Mouse (Mus musculus): ENCODE measurements around the gene Pold2. TPM values are rescaled to one million over a fixed set of nuclear protein-coding genes. Genes with fewer than 3 reads are reported as not detected.
"Not testable (repeated sequence)": the region's sequence is repeated elsewhere in the genome, so short reads cannot be mapped to it uniquely, and the experiment has no call there.

Pold2 gene
- polyA plus RNA-seq, 1 experiment from 2014 or later: 96.4 TPM

GRCm38 (mm10) chr11:5898531-5898930 lies 20.4 kb upstream of the Pold2 start, which contains the start of gene Myl7:
TSS of gene Myl7 (minus strand) at chr11:5898782.
- Histone ChIP-seq H3K9me3 (replicated peaks) (no peaks in the 10 kb centered on the region), H3K27me3 (peaks cover 19% of the 10 kb centered on the region; the same call in 1 of the 2 replicates), H3K4me1 (replicated peaks) (peaks cover 59% of the 10 kb centered on the region), H3K4me2 (peak within 1 kb of the TSS; percentile 64), H3K4me3 (peak within 1 kb of the TSS; percentile 50), H3K36me3 (no peaks in the 10 kb centered on the region), H3K27ac (peak within 1 kb of the TSS; percentile 83), H3K9ac (peak within 1 kb of the TSS; percentile 63)
- 27% methylated on average over 5 of the region's 5 CpGs for WGBS
- ATAC-seq (replicated peaks; ENCODE audit: insufficient number of reproducible peaks, insufficient read depth, low FRiP score, low read depth): peak; percentile 54; the same call in 1 of the 2 replicates

- Histone ChIP-seq H3K4me2 (peak overlapping the region; percentile 64), H3K36me3 (no peaks in the 10 kb centered on the region), H3K9me3 (replicated peaks) (no peaks in the 10 kb centered on the region), H3K4me3 (peak overlapping the region; percentile 50), H3K4me1 (replicated peaks) (peaks cover 65% of the 10 kb centered on the region), H3K9ac (peak overlapping the region; percentile 63), H3K27ac (peak overlapping the region; percentile 83), H3K27me3 (peaks cover 12% of the 10 kb centered on the region; the same call in 1 of the 2 replicates)
- 0 out of 2 replicates have a peak, but pooled peaks have one; percentile 3 for ATAC-seq (replicated peaks; ENCODE audit: insufficient number of reproducible peaks, insufficient read depth, low FRiP score, low read depth)
- WGBS: 15% methylated on average over 10 of the region's 10 CpGs
Observed at GRCm38 (mm10) chr11:5897839-5898238, 19.7 kb upstream of the Pold2 start.

DNA sequence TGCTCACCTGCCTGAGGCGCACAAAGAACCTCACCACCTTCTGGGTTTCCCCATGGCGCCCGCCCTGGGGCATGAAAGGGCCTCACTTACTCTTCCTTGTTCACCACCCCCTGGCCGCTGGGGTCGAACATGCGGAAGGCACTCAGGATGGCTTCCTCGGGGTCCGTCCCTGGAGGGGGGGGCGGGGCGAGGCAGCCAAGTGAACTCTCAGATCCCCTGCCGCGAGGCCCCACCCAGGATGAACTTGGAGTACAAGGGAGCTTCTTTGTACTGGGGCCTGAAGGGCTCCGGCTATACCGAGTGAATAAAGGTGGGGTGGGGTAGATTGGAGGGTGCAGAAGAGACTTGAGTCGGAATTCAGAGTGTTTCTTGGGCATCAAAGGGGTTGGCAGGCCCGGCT lies 19.1 kb upstream of the Pold2 start:
- H3K9ac ChIP-seq: peak overlapping the region; percentile 63
- no peak for ATAC-seq (replicated peaks; ENCODE audit: insufficient number of reproducible peaks, insufficient read depth, low FRiP score, low read depth)
- peaks cover 68% of the 10 kb centered on the region for H3K4me1 ChIP-seq (replicated peaks)
- 11% methylated on average over 16 of the region's 16 CpGs for WGBS
- no peaks in the 10 kb centered on the region for H3K36me3 ChIP-seq
- H3K27ac ChIP-seq: peak overlapping the region; percentile 83
- 0 out of 2 replicates have a peak, but pooled peaks cover 10% of the 10 kb centered on the region for H3K27me3 ChIP-seq
- H3K9me3 ChIP-seq (replicated peaks): no peaks in the 10 kb centered on the region
- H3K4me3 ChIP-seq: peak overlapping the region; percentile 50
- peak overlapping the region; percentile 64 for H3K4me2 ChIP-seq

DNA sequence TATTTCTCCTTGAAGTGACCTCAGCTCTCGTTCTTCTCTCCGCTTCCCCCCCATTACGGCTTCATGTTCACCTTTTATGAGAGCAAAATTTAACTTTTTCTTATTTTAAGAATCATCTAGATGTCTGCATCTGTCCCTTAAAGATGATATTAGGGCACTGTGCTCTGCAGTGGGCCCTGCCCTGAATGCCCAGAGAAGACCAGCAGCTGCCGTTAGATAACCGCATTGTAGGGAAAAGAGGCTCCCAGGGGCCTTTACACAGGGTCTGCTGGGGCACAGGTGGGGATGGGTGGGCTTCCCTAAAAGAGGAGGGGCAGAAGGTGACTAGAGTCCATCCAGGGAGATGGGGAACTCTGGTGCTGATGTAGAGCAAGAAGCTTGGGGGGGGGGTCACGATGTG lies 15.7 kb upstream of the Pold2 start:
- H3K4me2 ChIP-seq: no peak overlapping the region
- ATAC-seq (replicated peaks; ENCODE audit: insufficient number of reproducible peaks, insufficient read depth, low FRiP score, low read depth): no peak
- H3K36me3 ChIP-seq: no peaks in the 10 kb centered on the region
- peak overlapping the region; percentile 86 for H3K27ac ChIP-seq
- 0 out of 2 replicates have a peak, but pooled peaks cover 5% of the 10 kb centered on the region for H3K27me3 ChIP-seq
- no peak overlapping the region for H3K4me3 ChIP-seq
- H3K4me1 ChIP-seq (replicated peaks): peaks cover 84% of the 10 kb centered on the region
- H3K9me3 ChIP-seq (replicated peaks): no peaks in the 10 kb centered on the region
- WGBS: 54% methylated on average over 6 of the region's 6 CpGs
- H3K9ac ChIP-seq: no peak overlapping the region

- H3K27me3 ChIP-seq: 0 out of 2 replicates have a peak, but pooled peaks cover 2% of the 10 kb centered on the region
- H3K36me3 ChIP-seq: no peaks in the 10 kb centered on the region
- no peak overlapping the region for H3K4me2 ChIP-seq
- WGBS: 28% methylated on average over 4 of the region's 4 CpGs
- H3K4me3 ChIP-seq: no peak overlapping the region
- peaks cover 81% of the 10 kb centered on the region for H3K4me1 ChIP-seq (replicated peaks)
- no peaks in the 10 kb centered on the region for H3K9me3 ChIP-seq (replicated peaks)
- peak overlapping the region; percentile 86 for H3K27ac ChIP-seq
- no peak overlapping the region for H3K9ac ChIP-seq
- ATAC-seq (replicated peaks; ENCODE audit: insufficient number of reproducible peaks, insufficient read depth, low FRiP score, low read depth): 0 out of 2 replicates have a peak, but pooled peaks have one; percentile 8
Observed at GRCm38 (mm10) chr11:5892810-5893368, 14.8 kb upstream of the Pold2 start.

- peak; percentile 27 for ATAC-seq (replicated peaks; ENCODE audit: insufficient number of reproducible peaks, insufficient read depth, low FRiP score, low read depth)
- no peaks in the 10 kb centered on the region for H3K9me3 ChIP-seq (replicated peaks)
- H3K36me3 ChIP-seq: no peaks in the 10 kb centered on the region
- 7% methylated on average over 8 of the region's 8 CpGs for WGBS
- H3K27ac ChIP-seq: peak overlapping the region; percentile 86
- no peak overlapping the region; the same call in 1 of the 2 replicates for H3K4me2 ChIP-seq
- no peaks in the 10 kb centered on the region for H3K27me3 ChIP-seq
- peaks cover 81% of the 10 kb centered on the region for H3K4me1 ChIP-seq (replicated peaks)
- H3K4me3 ChIP-seq: no peak overlapping the region
- H3K9ac ChIP-seq: no peak overlapping the region
Observed at GRCm38 (mm10) chr11:5892151-5892591, 14.1 kb upstream of the Pold2 start.

DNA sequence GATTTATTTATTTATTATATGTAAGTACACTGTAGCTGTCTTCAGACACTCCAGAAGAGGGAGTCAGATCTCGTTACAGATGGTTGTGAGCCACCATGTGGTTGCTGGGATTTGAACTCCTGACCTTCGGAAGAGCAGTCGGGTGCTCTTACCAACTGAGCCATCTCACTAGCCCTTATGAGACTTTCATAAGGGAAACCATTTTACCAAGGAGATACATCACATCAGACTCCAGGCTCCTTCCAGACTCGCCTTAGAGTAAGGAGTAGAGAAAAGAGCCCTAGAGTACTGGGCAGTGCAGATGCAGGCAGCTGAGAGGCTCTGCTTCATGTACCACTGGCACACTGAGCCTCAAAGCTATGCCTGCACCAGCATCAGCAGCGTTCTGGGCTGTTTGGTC lies 10.5 kb upstream of the Pold2 start:
- ATAC-seq (replicated peaks; ENCODE audit: insufficient number of reproducible peaks, insufficient read depth, low FRiP score, low read depth); H3K9ac ChIP-seq: not testable (repeated sequence)
- peaks cover 70% of the 10 kb centered on the region for H3K4me1 ChIP-seq (replicated peaks)

GRCm38 (mm10) chr11:5887250-5887649 lies 9.2 kb upstream of the Pold2 start:
- H3K4me3 ChIP-seq: no peak overlapping the region
- peaks cover 58% of the 10 kb centered on the region for H3K4me1 ChIP-seq (replicated peaks)
- no peak overlapping the region for H3K9ac ChIP-seq
- no peak overlapping the region for H3K4me2 ChIP-seq
- no peaks in the 10 kb centered on the region for H3K9me3 ChIP-seq (replicated peaks)
- ATAC-seq (replicated peaks; ENCODE audit: insufficient number of reproducible peaks, insufficient read depth, low FRiP score, low read depth): no peak
- H3K27me3 ChIP-seq: no peaks in the 10 kb centered on the region
- 46% methylated on average over 5 of the region's 5 CpGs for WGBS
- H3K27ac ChIP-seq: peak overlapping the region; percentile 48
- H3K36me3 ChIP-seq: no peaks in the 10 kb centered on the region

More for the DNA sequence above, 10.5 kb upstream of the Pold2 start:
- H3K27me3 ChIP-seq; H3K4me3 ChIP-seq; H3K9me3 ChIP-seq (replicated peaks); H3K36me3 ChIP-seq; H3K4me2 ChIP-seq: not testable (repeated sequence)
- 54% methylated on average over 5 of the region's 5 CpGs for WGBS
- peak overlapping the region; percentile 74 for H3K27ac ChIP-seq

GRCm38 (mm10) chr11:5886187-5886586 lies 8.1 kb upstream of the Pold2 start:
- Histone ChIP-seq H3K9me3 (replicated peaks) (no peaks in the 10 kb centered on the region), H3K27me3 (no peaks in the 10 kb centered on the region), H3K9ac (no peak overlapping the region; the same call in 1 of the 2 replicates), H3K36me3 (no peaks in the 10 kb centered on the region), H3K4me1 (replicated peaks) (peaks cover 48% of the 10 kb centered on the region), H3K4me2 (no peak overlapping the region), H3K27ac (peak overlapping the region; percentile 48; the same call in 1 of the 2 replicates), H3K4me3 (no peak overlapping the region)
- 14% methylated on average over 9 of the region's 9 CpGs for WGBS
- ATAC-seq (replicated peaks; ENCODE audit: insufficient number of reproducible peaks, insufficient read depth, low FRiP score, low read depth): no peak

GRCm38 (mm10) chr11:5882518-5882917 lies 4.4 kb upstream of the Pold2 start:
- no peaks in the 10 kb centered on the region for H3K9me3 ChIP-seq (replicated peaks)
- no peaks in the 10 kb centered on the region for H3K36me3 ChIP-seq
- no peak overlapping the region for H3K4me2 ChIP-seq
- H3K27me3 ChIP-seq: no peaks in the 10 kb centered on the region
- no peak overlapping the region for H3K4me3 ChIP-seq
- peak overlapping the region; percentile 2; the same call in 1 of the 2 replicates for H3K27ac ChIP-seq
- ATAC-seq (replicated peaks; ENCODE audit: insufficient number of reproducible peaks, insufficient read depth, low FRiP score, low read depth): no peak
- 49% methylated on average over 8 of the region's 8 CpGs for WGBS
- H3K9ac ChIP-seq: no peak overlapping the region
- peaks cover 23% of the 10 kb centered on the region for H3K4me1 ChIP-seq (replicated peaks)

GRCm38 (mm10) chr11:5879905-5880304 lies 1.8 kb upstream of the Pold2 start:
- no peak overlapping the region for H3K4me3 ChIP-seq
- H3K27ac ChIP-seq: no peak overlapping the region
- H3K27me3 ChIP-seq: no peaks in the 10 kb centered on the region
- peaks cover 24% of the 10 kb centered on the region for H3K4me1 ChIP-seq (replicated peaks)
- H3K9ac ChIP-seq: no peak overlapping the region
- peaks cover 3% of the 10 kb centered on the region; the same call in 1 of the 2 replicates for H3K36me3 ChIP-seq
- H3K9me3 ChIP-seq (replicated peaks): no peaks in the 10 kb centered on the region
- H3K4me2 ChIP-seq: no peak overlapping the region
- 60% methylated on average over 5 of the region's 5 CpGs for WGBS
- ATAC-seq (replicated peaks; ENCODE audit: insufficient number of reproducible peaks, insufficient read depth, low FRiP score, low read depth): no peak

DNA sequence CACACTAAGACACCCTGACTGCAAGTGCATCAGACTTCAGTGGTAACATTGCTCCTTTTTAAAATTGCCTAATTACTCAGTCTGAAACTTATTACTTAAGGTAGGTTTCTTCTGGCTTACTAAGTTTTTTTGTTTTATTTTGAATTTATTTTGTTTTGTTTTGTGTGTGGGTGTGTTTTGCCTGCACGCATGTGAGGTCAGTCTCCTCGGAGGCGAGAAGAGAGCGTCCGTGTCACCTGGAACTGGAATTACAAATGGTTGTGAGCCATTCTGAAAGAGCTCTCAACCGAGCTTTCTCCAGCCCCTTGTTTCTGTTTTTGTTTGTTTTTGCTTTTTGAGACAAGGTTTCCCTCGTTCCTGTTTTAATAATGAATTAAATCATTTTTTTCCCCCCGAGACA lies 569 bp upstream of the Pold2 start:
- peak overlapping the region; percentile 79 for H3K4me2 ChIP-seq
- peaks cover 11% of the 10 kb centered on the region for H3K36me3 ChIP-seq
- no peak for ATAC-seq (replicated peaks; ENCODE audit: insufficient number of reproducible peaks, insufficient read depth, low FRiP score, low read depth)
- H3K4me3 ChIP-seq: peak overlapping the region; percentile 87
- peaks cover 24% of the 10 kb centered on the region for H3K4me1 ChIP-seq (replicated peaks)
- 35% methylated on average over 8 of the region's 8 CpGs for WGBS
- H3K9ac ChIP-seq: peak overlapping the region; percentile 49
- peak overlapping the region; percentile 87 for H3K27ac ChIP-seq
- H3K27me3 ChIP-seq: no peaks in the 10 kb centered on the region
- no peaks in the 10 kb centered on the region for H3K9me3 ChIP-seq (replicated peaks)
